Mouse (Mus musculus) cerebellum, postnatal 36 days (tissue): Measurements from ENCODE around the gene Dnaja3.
"Not testable (repeated sequence)": the region's sequence is repeated elsewhere in the genome, so short reads cannot be mapped to it uniquely, and the experiment has no call there.

Source experiments
- DNase-seq, 2 experiments: peaks; one replicate each; pipeline ENCODE4 v3.0.0; 2021 to 2022; ENCODE audit warnings: mixed read lengths in 2 of 2

Dnaja3 gene

GRCm38 (mm10) chr16:4725780-4726527 is 86.2 kb downstream of the Dnaja3 start, which contains the start of gene Hmox2:
TSS of gene Hmox2 (plus strand) at chr16:4726361.
- DNase-seq, result peak; percentile 92 to 96

DNA sequence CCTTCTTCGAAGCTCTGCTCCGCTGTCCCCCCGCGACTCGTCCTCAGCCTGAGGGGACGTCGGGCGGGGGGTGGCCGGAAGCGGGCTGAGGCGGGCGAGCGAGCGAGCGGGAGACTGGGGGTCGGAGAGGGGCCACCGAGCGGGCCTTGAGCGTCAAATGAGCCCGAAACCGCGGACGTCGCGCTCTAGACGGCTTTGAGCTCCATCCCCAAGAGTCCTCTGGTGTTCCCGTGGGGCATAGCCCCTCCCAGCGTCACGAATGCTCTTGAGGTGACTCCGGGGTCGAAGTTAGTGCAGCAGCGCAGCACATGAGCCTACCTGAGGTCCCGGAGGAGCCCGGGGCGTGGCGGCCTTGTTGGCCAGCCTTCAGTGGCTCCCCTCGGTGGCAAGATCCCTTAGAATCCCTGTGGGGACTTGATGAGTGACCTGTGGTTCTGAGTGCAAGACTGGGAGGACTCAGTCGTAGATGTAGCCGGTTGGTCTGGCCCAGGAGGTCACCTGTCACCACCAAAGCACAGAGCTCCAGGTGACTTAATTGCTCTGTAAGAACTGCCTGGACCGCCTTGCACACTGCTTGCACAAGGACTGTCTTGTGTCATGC is 86.8 kb downstream of the Dnaja3 start:
- peak in 1 of 2 experiments; percentile 47 for DNase-seq

DNA sequence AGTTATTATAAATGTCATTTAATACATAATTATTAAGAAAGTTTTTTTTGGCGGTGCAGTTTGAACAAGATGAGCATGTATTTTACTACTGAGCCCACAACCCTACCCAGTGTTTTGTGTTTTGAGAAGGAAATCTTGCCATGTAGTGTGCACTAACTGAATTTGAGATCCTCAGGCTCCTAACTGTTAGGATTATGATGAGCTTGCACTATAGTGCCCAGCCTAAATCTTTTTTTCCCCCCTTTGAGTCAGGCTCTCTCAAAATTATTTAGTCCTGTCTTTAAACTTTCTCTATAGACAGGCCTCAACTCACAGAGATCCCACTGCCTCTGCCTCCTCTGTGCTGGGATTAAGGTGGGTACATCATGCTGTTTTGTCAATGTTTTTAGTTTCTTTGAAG is 87.7 kb downstream of the Dnaja3 start:
- no peak for DNase-seq

- DNase-seq, result no peak
Measured at GRCm38 (mm10) chr16:4727963-4728362, 88.2 kb downstream of the Dnaja3 start.

DNA sequence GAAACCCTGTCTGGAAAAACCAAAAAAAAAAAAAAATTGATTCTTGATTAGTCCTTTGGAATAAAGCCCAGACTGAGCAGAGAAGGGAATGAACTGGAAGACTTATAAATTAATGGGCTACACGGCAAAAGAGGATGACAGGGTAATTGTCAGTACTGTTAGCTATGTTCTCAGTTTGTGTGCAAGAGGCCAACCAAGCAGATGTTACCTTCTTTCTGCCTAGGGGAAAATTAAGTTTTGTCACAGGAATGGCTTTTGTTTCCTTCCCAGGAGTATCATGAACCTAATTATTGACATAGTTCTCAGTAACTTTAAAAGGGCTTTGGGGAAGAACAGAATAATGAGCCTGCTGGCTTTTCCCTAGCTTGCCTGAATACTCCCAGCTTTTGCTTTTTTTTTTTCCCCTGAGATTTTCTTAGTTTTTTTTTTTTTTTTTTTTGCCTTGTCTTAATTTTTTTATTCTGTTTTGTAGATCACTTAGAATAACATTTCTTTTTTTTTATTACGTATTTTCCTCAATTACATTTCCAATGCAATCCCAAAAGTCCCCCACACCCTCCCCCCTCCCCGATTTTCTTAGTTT is 91.1 kb downstream of the Dnaja3 start:
- DNase-seq, result no peak

DNA sequence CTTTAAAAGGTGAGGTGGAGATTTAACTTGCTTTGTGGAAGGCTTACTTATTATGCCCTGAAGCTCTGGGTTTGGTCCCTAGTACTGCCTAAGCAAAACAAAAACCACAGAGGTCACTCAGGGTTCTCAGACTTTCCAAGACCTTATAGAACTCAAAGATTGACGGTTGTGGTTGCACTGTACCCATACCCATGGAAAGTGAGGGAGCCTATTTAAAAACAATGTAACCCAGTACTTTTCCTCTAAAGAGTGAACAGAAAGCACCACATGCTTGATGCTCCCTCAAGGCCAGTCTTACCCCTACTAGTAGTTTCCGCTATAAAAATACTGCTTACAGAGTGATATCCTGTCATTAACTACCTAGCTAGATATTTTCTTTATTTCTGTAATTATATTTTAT is 96.5 kb downstream of the Dnaja3 start:
- DNase-seq, result no peak

- DNase-seq, result no peak
Measured at GRCm38 (mm10) chr16:4739994-4740393, 100.2 kb downstream of the Dnaja3 start.

DNA sequence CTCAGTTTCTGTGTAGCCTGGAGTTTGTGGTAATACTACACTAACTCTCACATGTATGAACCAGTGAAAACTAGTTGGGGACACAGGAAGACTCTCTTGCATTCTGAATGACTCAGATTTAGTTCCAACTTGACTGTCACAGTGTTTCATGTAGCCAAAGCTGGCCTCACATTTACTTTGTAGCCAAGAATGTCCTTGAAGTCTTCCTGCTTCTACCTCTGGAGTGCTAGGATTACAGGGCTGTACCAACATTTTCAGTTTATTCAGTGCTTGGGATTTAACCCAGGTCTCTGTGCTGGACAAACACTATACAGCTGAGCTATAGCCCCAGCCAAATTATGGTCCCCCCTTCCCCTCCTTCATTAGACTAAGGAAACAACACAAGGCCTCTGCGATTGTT is 102.4 kb downstream of the Dnaja3 start:
- DNase-seq, result no peak

- no peak for DNase-seq
Measured at GRCm38 (mm10) chr16:4752155-4752554, 112.4 kb downstream of the Dnaja3 start.

DNA sequence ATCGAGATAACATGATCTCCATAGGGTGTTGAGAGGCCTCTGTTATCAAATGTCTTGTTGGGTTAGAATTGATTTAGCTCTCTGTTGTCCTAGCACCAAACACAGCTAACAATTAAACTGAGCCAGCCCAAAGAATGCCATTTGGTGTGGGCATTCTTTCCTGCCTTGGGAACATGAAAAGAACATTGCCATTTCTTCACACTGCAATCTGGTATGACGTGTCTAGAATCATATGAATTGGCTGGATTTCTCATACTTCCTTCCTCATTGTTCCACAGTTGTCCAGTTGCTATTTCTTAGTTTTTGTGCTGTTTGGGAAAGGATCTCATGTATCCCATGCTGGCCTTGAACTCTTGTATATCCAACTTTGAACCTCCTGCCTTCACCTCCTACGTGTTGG is 114.3 kb downstream of the Dnaja3 start:
- no peak for DNase-seq

- DNase-seq, result not testable (repeated sequence)
Measured at GRCm38 (mm10) chr16:4756660-4757335, 117.0 kb downstream of the Dnaja3 start.
